Mouse (Mus musculus) heart, postnatal 36 days (tissue): ENCODE results near the gene Cdt1. TPM values are rescaled to one million over a fixed set of nuclear protein-coding genes. Genes with fewer than 3 reads are reported as not detected.
A peak's percentile ranks its signal among the peaks of the same experiment; 100 is the strongest.

Experiments used
- DNase-seq, 2 experiments: peaks; one replicate each; pipeline ENCODE4 v3.0.0; 2021 to 2022
- intact Hi-C: fragments of 180-260 bp; cut with DNase I; formaldehyde crosslinking; loops from one replicate; pipeline ENCODE4 v1.15.1; 2025
- microRNA-seq, 2 experiments: library from miRNA; unstranded; fragments of <30 nt; microRNA quantifications; one replicate each; pipeline ENCODE4 v1.2.0; 2021; ENCODE audit warnings: borderline number of aligned reads in 2 of 2
- total RNA-seq, 2 experiments: library from RNA; stranded (reverse); gene quantifications; 2 replicates each; pipeline ENCODE4 v1.2.3; 2021

Gene Cdt1
- total RNA-seq, 2 experiments from 2014 or later = 2.4 to 2.5 TPM

GRCm38 (mm10) chr8:122604640-122605039 lies 36.8 kb downstream of the Cdt1 start:
- intact Hi-C loops = no loop called here
- DNase-seq = no peak

- intact Hi-C loops = no loop called here
- DNase-seq = no peak
Measured at GRCm38 (mm10) chr8:122605367-122605766, 37.6 kb downstream of the Cdt1 start.

- DNase-seq = no peak
- intact Hi-C loops = no loop called here
Measured at GRCm38 (mm10) chr8:122606810-122607209, 39.0 kb downstream of the Cdt1 start.

- intact Hi-C loops = loop anchor here (2.0 kb wide), 1 partner anchor 35 kb away; no protein-coding TSS in a partner anchor
- no peak for DNase-seq
Measured at GRCm38 (mm10) chr8:122610209-122610608, 42.4 kb downstream of the Cdt1 start.

GRCm38 (mm10) chr8:122610612-122611277 lies 42.9 kb downstream of the Cdt1 start:
- intact Hi-C loops = loop anchor here (2.0 kb wide), 1 partner anchor 36 kb away; no protein-coding TSS in a partner anchor
- no peak for DNase-seq

- intact Hi-C loops = loop anchor here (2.0 kb wide), 1 partner anchor 37 kb away; no protein-coding TSS in a partner anchor
Measured at GRCm38 (mm10) chr8:122611295-122612133, 43.7 kb downstream of the Cdt1 start, which contains the start of the genes Galns and Trappc2l. Gene Galns, minus strand, starts transcription at chr8:122611463. Gene Trappc2l, plus strand, starts transcription at chr8:122611640.

GRCm38 (mm10) chr8:122616181-122616905 lies 48.5 kb downstream of the Cdt1 start:
- intact Hi-C loops = loop anchor here (2.0 kb wide), 1 partner anchor 116 kb away; no protein-coding TSS in a partner anchor
- DNase-seq = no peak

More at GRCm38 (mm10) chr8:122611295-122612133, 43.7 kb downstream of the Cdt1 start, which contains the start of the genes Galns and Trappc2l:
- peak; percentile 94 to 96 for DNase-seq

GRCm38 (mm10) chr8:122617947-122618546 lies 50.2 kb downstream of the Cdt1 start:
- intact Hi-C loops = loop anchor here (1.0 to 2.0 kb wide), 3 partner anchors 61 to 212 kb away; no protein-coding TSS in a partner anchor
- DNase-seq = peak; percentile 87 to 91

- DNase-seq = no peak
- intact Hi-C loops = loop anchor here (1.0 to 2.0 kb wide), 2 partner anchors 60 to 211 kb away; no protein-coding TSS in a partner anchor
Measured at GRCm38 (mm10) chr8:122618660-122619378, 51.0 kb downstream of the Cdt1 start.

GRCm38 (mm10) chr8:122620446-122620845 lies 52.6 kb downstream of the Cdt1 start:
- intact Hi-C loops = no loop called here
- no peak for DNase-seq

GRCm38 (mm10) chr8:122622727-122623126 lies 54.9 kb downstream of the Cdt1 start, which contains the start of gene Pabpn1l:
Gene Pabpn1l, minus strand, starts transcription at chr8:122622739.
- no peak for DNase-seq
- intact Hi-C loops = no loop called here

Small RNAs within 50 kb of the gene (microRNA-seq; reads per million reads assigned to microRNA genes)
- gene Mir6396 = 0 reads per million in 2 experiments

Other genes starting within 250 kb of the Cdt1 start
- gene Trhr2, start 207.3 kb upstream of the Cdt1 start, total RNA-seq = not detected
- gene Zc3h18, start 191.4 kb upstream of the Cdt1 start, total RNA-seq = 10 to 100 TPM; 21.4 to 23.0 TPM
- gene Il17c, start 146.0 kb upstream of the Cdt1 start, total RNA-seq = not detected
- 10 to 100 TPM; 40.4 to 42.1 TPM for gene Cyba, start 135.1 kb upstream of the Cdt1 start, total RNA-seq
- 1 to 10 TPM; 4.5 to 5.5 TPM for gene Mvd, start 124.6 kb upstream of the Cdt1 start, total RNA-seq
- 1 to 10 TPM; 2.2 to 5.0 TPM for gene Snai3, start 107.3 kb upstream of the Cdt1 start, total RNA-seq
- gene Rnf166, start 92.0 kb upstream of the Cdt1 start, total RNA-seq = 10 to 100 TPM; 37.3 to 40.0 TPM
- gene Ctu2, start 91.9 kb upstream of the Cdt1 start, total RNA-seq = 10 to 100 TPM in 1 of 2 experiments, 1 to 10 TPM in 1; 7.1 to 10.7 TPM
- gene Piezo1, start 16.7 kb upstream of the Cdt1 start, total RNA-seq = 10 to 100 TPM; 18.8 to 21.6 TPM
- gene Aprt, start 8.9 kb downstream of the Cdt1 start, total RNA-seq = 10 to 100 TPM; 29.8 to 38.9 TPM
- gene Galns, start 43.4 kb downstream of the Cdt1 start, total RNA-seq = 1 to 10 TPM; 3.1 to 3.5 TPM
- 10 to 100 TPM; 65.8 to 67.9 TPM for gene Trappc2l, start 43.6 kb downstream of the Cdt1 start, total RNA-seq
- gene Pabpn1l, start 54.7 kb downstream of the Cdt1 start, total RNA-seq = not detected
- 10 to 100 TPM; 19.7 to 23.0 TPM for gene Cbfa2t3, start 131.1 kb downstream of the Cdt1 start, total RNA-seq
- 10 to 100 TPM; 28.3 to 30.6 TPM for gene Acsf3, start 207.5 kb downstream of the Cdt1 start, total RNA-seq